ENCODE assay signal across 16 mouse cellular contexts in the genomic region with DNA sequence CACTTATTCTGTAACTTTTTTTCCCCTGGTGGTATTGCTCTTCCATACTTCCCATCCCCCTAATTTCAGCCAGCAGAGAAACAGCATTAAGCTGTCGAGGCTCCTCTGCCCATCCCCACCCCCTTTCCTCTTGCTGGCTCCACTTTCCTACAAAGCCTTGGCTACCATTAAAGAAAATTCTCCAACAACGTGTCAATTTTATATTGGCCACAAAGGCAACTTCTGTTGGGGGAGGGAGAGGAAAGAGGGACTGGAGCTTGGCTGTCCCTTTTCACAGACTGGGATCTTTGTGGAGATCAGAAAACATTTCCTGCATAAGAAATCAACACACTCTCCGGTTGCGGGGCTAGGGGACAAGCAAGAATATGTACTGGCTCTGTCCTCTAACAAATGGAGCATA. TPM values are rescaled to one million over a fixed set of nuclear protein-coding genes. Genes with fewer than 3 reads are reported as not detected.
DNase-seq lines count a peak whose midpoint lies in the region; ATAC-seq and TF ChIP-seq lines count a peak whose summit lies in the region.
"Had no signal": no experiment of that assay in that cellular context is flagged by ENCODE, and none has a peak within 500 bp of the region (broad histone marks: within the 10 kb centered on the region; RNA-seq: fewer than 3 reads in every experiment).

No protein-coding gene starts in this region.

- ATAC-seq in neural tube, embryonic 15.5 days (ENCODE audit: low FRiP score): no peak
- no peak for ATAC-seq in megakaryocyte progenitor cell, adult 5-6 weeks (replicated peaks; ENCODE audit: poor library complexity)
- ATAC-seq: CD4-positive, CD25-positive, alpha-beta regulatory T cell, adult 4 months; Patski had no signal

- H3K36me3 ChIP-seq in neural tube, embryonic 15.5 days: no peaks in the 10 kb centered on the region
- H3K36me3 ChIP-seq: kidney, embryonic 15.5 days; liver, embryonic 15.5 days had no signal

- H3K27me3 ChIP-seq in neural tube, embryonic 15.5 days (replicated peaks): no peaks in the 10 kb centered on the region

- H3K27ac ChIP-seq in left cerebral cortex, adult 2 months: peak overlapping the region; percentile 71
- H3K27ac ChIP-seq in neural tube, embryonic 15.5 days (replicated peaks): 0 out of 2 replicates have a peak overlapping the region, but pooled peaks have one; percentile 20
- H3K27ac ChIP-seq: kidney, embryonic 15.5 days; liver, embryonic 15.5 days had no signal

- peak in 1 of 2 experiments; percentile 29 for DNase-seq in left cerebral cortex, adult 2 months (ENCODE audit: extremely low spot score in 1 of 2, low spot score in 2 of 2)
- no peak for DNase-seq in left cerebral cortex, adult 11 months (ENCODE audit: low spot score)
- peak; percentile 7 to 25 for DNase-seq in cerebellum, postnatal 36 days
- peak; percentile 19 to 59 for DNase-seq in left cerebral cortex, postnatal 10 days (ENCODE audit: extremely low spot score in 1 of 2, low spot score in 2 of 2)
- DNase-seq in gastrocnemius, adult 8-10 months (ENCODE audit: low spot score in 2 of 2): no peak
- no peak for DNase-seq in ovary, postnatal 14 days (ENCODE audit: low spot score)
- DNase-seq: adrenal gland, postnatal 25 days; heart, postnatal 10 days had no signal

- H3K4me1 ChIP-seq in neural tube, embryonic 15.5 days: peaks cover 41% of the 10 kb centered on the region
- H3K4me1 ChIP-seq: liver, embryonic 15.5 days had no signal

- 0 out of 2 replicates have a peak overlapping the region, but pooled peaks have one; percentile 21 for H3K9ac ChIP-seq in neural tube, embryonic 15.5 days (replicated peaks)
- H3K9ac ChIP-seq: kidney, embryonic 15.5 days; liver, embryonic 15.5 days had no signal

- peak overlapping the region; percentile 62 for H3K4me2 ChIP-seq in neural tube, embryonic 15.5 days
- H3K4me2 ChIP-seq: kidney, embryonic 15.5 days; liver, embryonic 15.5 days had no signal

- 26% methylated on average over 4 of the region's 4 CpGs for WGBS in neural tube, embryonic 15.5 days

- intact Hi-C loops in left cerebral cortex, adult 2 months (cut with DNase I): loop anchor here (1.0 to 10.0 kb wide), 4 partner anchors 314 to 1460 kb away; no protein-coding TSS in a partner anchor
- intact Hi-C loops in left cerebral cortex, postnatal 10 days (cut with DNase I): loop anchor here (5.0 to 10.0 kb wide), 4 partner anchors 127 to 1460 kb away; no protein-coding TSS in a partner anchor

- TF ChIP-seq CTCF in left cerebral cortex, adult 2 months (IDR thresholded peaks at IDR 0.05): no peak

- peak overlapping the region; percentile 44 for H3K4me3 ChIP-seq in left cerebral cortex, adult 2 months
- H3K4me3 ChIP-seq in neural tube, embryonic 15.5 days (replicated peaks): peak overlapping the region; percentile 56
- H3K4me3 ChIP-seq: kidney, embryonic 15.5 days; liver, embryonic 15.5 days had no signal

- H3K9me3 ChIP-seq in neural tube, embryonic 15.5 days (replicated peaks): no peaks in the 10 kb centered on the region
- H3K9me3 ChIP-seq: kidney, embryonic 15.5 days; liver, embryonic 15.5 days had no signal

RNA-seq across cellular contexts. Expression of a gene that starts 4.9 kb away (rescaled TPM):
- 100 to 1,000 TPM; 100 to 103 TPM for total RNA-seq in left cerebral cortex, adult 2 months (2021)
- 100 to 1,000 TPM; 150 to 156 TPM for total RNA-seq in left cerebral cortex, postnatal 10 days (2021)
- 40.6 and 49.9 TPM in 2 replicates for polyA plus RNA-seq in neural tube, embryonic 15.5 days (2015; fragmentation: Nextera tagmentation; extraction: Ambion mirVana)
- not detected in 2 replicates for total RNA-seq in megakaryocyte progenitor cell, adult 5-6 weeks (2015)
- total RNA-seq in megakaryocyte progenitor cell, adult 5-6 weeks (2017): not detected in 2 replicates
- total RNA-seq in gastrocnemius, adult 8-10 months (2022): not detected
- total RNA-seq: granulocyte monocyte progenitor cell, adult 5-6 weeks; megakaryocyte, adult 5-6 weeks had no signal
- polyA plus RNA-seq: Patski had no signal

Comparison
In these comparisons a context has a peak if more than half of its experiments do, and no peak if none do; other contexts are left out.
1. DNase-seq: peak in cerebellum, postnatal 36 days (2 of 2) and left cerebral cortex, postnatal 10 days (2 of 2); none in left cerebral cortex, adult 11 months (single experiment), gastrocnemius, adult 8-10 months (0 of 2) and ovary, postnatal 14 days (single experiment).
2. RNA of a gene that starts 4.9 kb away (total RNA-seq): 150 to 156 TPM in left cerebral cortex, postnatal 10 days and 100 to 103 TPM in left cerebral cortex, adult 2 months; not detected in gastrocnemius, adult 8-10 months and not detected in megakaryocyte progenitor cell, adult 5-6 weeks; every median in the first group is over 10 times any median in the second.